Mouse (Mus musculus) ES-E14 (cell line): ENCODE measurements at regions not wholly inside any gene's neighbourhood (a gene's known extent, or its start where the extent isn't known, plus 50 kb on each side); places are given as distances from the start of the nearest gene placed in this dataset.

Experiments used
- CHD2 ChIP-seq: IDR thresholded peaks from 2 replicates; pipeline ENCODE4 v1.6.1; 2014; ENCODE audit warnings: mild to moderate bottlenecking, low read depth, low read length, inconsistent platforms
- MAFK ChIP-seq: IDR thresholded peaks from 2 replicates; pipeline ENCODE4 v1.6.1; 2014; ENCODE audit warnings: mild to moderate bottlenecking, low read depth, low read length, inconsistent platforms; ENCODE audit not compliant: insufficient read depth

DNA sequence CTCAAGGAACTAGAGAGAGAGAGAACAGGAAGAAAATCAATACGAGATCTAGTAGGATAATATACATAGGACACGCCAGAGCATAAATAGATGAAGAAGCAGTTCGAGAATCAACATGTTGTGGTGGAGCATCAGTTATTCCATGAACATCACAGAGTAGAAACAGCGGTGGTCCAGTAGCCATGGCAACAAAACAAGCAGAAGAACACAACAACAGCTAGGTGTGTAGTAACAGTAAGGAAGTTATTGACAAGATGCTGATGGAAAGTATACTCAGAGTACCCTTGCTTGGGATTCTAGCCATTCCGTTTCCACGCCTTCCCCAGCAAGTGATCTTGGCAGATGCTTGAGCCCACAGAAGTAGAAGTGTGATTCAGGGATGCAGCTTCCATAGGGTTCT, 317.3 kb upstream of the Klf3 start:
- TF ChIP-seq CHD2 (no peak), MAFK (no peak)
